Mouse (Mus musculus) kidney, adult 2 months (tissue): ENCODE data around the gene Olfml1.

Experiments
- CTCF ChIP-seq: fragments of 200-500 bp; conservative IDR thresholded peaks from 2 replicates; pipeline ENCODE4 v1.5.1; 2011; ENCODE audit warnings: low read depth, mild to moderate bottlenecking, control low read depth, low read length, moderate library complexity, mixed read lengths; ENCODE audit not compliant: insufficient read depth, insufficient read length
- POLR2A ChIP-seq: fragments of 200-500 bp; IDR thresholded peaks from one replicate; pipeline ENCODE4 v1.6.1; 2011; ENCODE audit warnings: low read depth, low read length, control low read depth

- TF ChIP-seq CTCF (no peak), POLR2A (no peak)
Observed at GRCm38 (mm10) chr7:107638026-107638425, 70.8 kb downstream of the Olfml1 start.
